Mouse (Mus musculus): Measurements from ENCODE around the gene Lsm14b. TPM values are rescaled to one million over a fixed set of nuclear protein-coding genes. Genes with fewer than 3 reads are reported as not detected.

The Lsm14b gene
- polyA plus RNA-seq, 1 experiment from 2014 or later: 5.5 TPM

DNA sequence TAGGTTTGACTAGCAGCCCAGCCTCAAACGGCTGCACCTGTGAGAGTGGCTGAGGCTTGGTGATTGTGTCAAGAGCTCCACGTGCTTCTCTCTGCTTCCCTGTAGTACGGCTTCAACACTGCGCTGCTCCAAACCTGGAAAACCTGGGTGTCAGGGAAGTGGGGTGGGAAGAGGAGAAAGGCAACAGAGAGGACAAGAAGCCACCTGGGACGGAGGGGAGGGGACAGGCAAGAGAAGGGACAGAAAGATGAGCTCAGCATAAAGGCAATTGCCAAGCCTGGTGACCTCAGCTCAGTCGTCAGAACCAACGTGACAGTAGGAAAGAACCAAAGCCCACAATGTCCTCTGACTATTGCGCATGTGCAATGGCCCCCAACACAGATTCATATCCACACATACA is 3.9 kb upstream of the Lsm14b start:
- H3K27me3 ChIP-seq (replicated peaks): peaks cover 15% of the 10 kb centered on the region

DNA sequence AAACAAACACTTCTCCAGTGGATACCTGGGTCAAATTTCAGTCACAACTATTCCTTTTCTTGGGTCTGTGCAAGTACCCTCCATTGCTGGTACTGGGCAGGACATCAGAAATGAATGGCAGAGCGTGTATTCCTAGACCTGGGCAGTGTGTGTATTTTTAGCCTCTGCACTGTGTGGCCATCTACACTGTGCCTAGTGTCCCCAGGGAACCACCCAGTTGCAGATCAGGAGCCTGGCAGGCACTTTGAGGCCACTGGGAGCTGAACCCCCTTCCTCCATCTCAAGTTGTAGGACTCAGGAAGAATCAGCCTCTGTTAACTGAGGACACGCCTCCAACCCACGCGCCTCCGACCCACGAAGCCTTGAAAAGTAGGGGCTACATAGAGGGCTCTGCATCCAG is 2.0 kb upstream of the Lsm14b start:
- ATAC-seq: no peak
- no peaks in the 10 kb centered on the region for H3K9me3 ChIP-seq
- H3K9ac ChIP-seq: no peak overlapping the region
- no peak overlapping the region for H3K27ac ChIP-seq
- H3K27me3 ChIP-seq (replicated peaks): peaks cover 15% of the 10 kb centered on the region
- WGBS: 64% methylated on average over 6 of the region's 6 CpGs
- H3K4me1 ChIP-seq (replicated peaks): peaks cover 31% of the 10 kb centered on the region
- H3K4me2 ChIP-seq (replicated peaks): no peak overlapping the region
- H3K36me3 ChIP-seq: no peaks in the 10 kb centered on the region
- no peak overlapping the region for H3K4me3 ChIP-seq (replicated peaks)

More for the DNA sequence above, 3.9 kb upstream of the Lsm14b start:
- peaks cover 22% of the 10 kb centered on the region for H3K4me1 ChIP-seq (replicated peaks)
- H3K36me3 ChIP-seq: no peaks in the 10 kb centered on the region
- H3K27ac ChIP-seq: no peak overlapping the region
- no peak for ATAC-seq
- H3K4me2 ChIP-seq (replicated peaks): no peak overlapping the region
- no peak overlapping the region for H3K4me3 ChIP-seq (replicated peaks)
- H3K9ac ChIP-seq: no peak overlapping the region
- no peaks in the 10 kb centered on the region for H3K9me3 ChIP-seq
- WGBS: 82% methylated on average over 8 of the region's 8 CpGs

DNA sequence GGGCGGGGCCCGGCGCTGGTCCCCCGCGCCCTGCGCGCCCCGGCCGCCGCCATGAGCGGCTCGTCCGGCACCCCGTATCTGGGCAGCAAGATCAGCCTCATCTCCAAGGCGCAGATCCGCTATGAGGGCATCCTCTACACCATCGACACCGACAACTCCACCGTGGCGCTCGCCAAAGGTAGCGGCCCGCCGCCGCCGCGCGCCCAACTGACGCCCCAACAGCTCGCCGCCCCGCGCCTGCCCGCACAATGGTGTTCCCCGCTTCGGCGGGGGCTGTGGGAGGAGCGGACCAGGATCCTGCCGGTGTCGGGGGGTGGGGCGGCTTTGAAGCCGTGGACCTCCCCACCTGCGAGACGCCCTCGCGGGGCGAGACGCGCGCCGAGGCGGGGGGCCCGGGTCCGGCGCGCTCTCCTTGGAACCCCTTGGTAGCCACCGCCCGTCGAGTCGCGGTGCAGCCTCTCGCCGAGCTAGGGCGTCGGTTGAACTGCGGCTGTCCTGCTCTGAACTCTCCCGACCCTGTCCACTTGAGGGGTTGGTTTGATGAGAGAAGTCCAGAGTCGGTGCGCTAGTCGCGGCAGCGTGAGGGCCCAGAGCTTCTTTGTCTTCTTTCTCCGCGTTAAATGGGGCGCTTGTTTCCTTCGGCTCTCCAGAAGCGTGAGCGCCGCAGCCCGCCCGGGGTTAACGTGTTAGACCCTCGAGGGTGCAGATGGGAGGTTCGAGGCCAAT is 511 bp downstream of the Lsm14b start:
- Histone ChIP-seq H3K4me2 (replicated peaks) (peak overlapping the region; percentile 95), H3K9me3 (no peaks in the 10 kb centered on the region), H3K36me3 (peaks cover 19% of the 10 kb centered on the region; the same call in 1 of the 2 replicates), H3K27ac (peak overlapping the region; percentile 93), H3K9ac (peak overlapping the region; percentile 80), H3K4me1 (replicated peaks) (peaks cover 25% of the 10 kb centered on the region), H3K4me3 (replicated peaks) (peak overlapping the region; percentile 94), H3K27me3 (replicated peaks) (peaks cover 15% of the 10 kb centered on the region)
- under 1% methylated on average over 84 of the region's 84 CpGs for WGBS
- ATAC-seq: peak; percentile 35

DNA sequence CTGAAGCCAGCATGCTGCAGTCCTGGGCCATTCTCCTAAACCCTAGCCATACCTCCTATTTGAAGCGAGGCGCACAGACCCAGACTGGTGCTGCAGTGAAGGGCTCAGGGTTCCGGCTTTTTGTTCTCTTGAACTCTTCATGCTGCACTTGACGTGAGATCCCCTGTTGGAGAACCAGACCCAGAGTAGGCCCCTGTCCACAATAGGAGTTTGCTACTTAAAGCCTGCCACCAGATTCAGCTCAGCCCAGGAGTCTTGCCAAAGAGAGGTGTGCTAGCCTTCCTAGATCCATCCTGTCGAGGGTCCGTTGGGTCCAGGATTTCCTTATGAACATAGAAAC is 1.0 kb downstream of the Lsm14b start:
- H3K4me2 ChIP-seq (replicated peaks): peak overlapping the region; percentile 95
- peak overlapping the region; percentile 80 for H3K9ac ChIP-seq
- H3K27ac ChIP-seq: peak overlapping the region; percentile 93; the same call in 1 of the 2 replicates
- ATAC-seq: no peak
- H3K27me3 ChIP-seq (replicated peaks): peaks cover 15% of the 10 kb centered on the region
- H3K36me3 ChIP-seq: peaks cover 22% of the 10 kb centered on the region; the same call in 1 of the 2 replicates
- peaks cover 23% of the 10 kb centered on the region for H3K4me1 ChIP-seq (replicated peaks)
- 8% methylated on average over 6 of the region's 6 CpGs for WGBS
- no peaks in the 10 kb centered on the region for H3K9me3 ChIP-seq
- H3K4me3 ChIP-seq (replicated peaks): peak overlapping the region; percentile 94

DNA sequence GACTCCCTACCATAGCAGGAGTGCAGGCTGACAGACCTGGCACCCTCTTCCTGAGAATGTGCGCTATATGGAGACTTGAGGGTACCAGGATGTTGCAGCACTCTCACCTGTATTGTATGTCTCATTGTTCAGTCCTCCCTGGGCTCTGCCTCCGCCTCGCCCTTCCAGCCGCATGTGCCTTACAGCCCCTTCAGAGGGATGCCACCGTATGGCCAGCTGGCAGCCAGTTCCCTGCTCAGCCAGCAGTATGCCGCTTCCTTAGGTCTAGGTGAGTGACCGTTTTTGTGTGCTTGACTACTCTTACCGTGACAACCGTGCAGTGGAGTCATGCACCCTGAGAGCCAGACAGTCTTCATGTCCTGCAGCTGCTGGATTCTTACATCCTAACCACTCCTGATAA is 3.0 kb downstream of the Lsm14b start:
- Histone ChIP-seq H3K36me3 (peaks cover 31% of the 10 kb centered on the region), H3K4me2 (replicated peaks) (peak overlapping the region; percentile 95; the same call in 1 of the 2 replicates), H3K9me3 (no peaks in the 10 kb centered on the region), H3K4me1 (replicated peaks) (peaks cover 23% of the 10 kb centered on the region), H3K9ac (no peak overlapping the region), H3K4me3 (replicated peaks) (no peak overlapping the region), H3K27ac (no peak overlapping the region), H3K27me3 (replicated peaks) (peaks cover 8% of the 10 kb centered on the region; the same call in 1 of the 2 replicates)
- no peak for ATAC-seq
- 72% methylated on average over 9 of the region's 9 CpGs for WGBS

DNA sequence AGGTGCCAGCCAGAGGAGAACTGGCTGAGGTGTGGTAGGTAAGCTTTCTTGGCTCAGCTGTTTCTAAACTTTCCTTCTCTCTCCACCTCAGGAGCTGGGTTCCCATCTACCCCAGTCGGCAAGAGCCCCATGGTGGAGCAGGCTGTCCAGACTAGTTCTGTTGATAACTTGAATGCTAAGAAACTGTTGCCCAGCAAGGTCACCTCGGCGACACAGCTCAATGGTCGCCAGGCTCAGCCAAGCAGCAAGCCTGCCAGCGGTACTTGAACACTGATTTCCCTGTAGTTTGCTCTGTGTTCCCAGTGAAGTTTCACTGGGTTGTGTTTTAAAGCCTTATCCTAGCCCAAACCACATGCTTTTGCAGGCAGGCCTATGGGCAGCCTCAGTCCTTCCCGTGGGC is 6.5 kb downstream of the Lsm14b start:
- Histone ChIP-seq H3K27me3 (replicated peaks) (no peaks in the 10 kb centered on the region), H3K4me1 (replicated peaks) (peaks cover 18% of the 10 kb centered on the region), H3K9ac (no peak overlapping the region), H3K4me2 (replicated peaks) (no peak overlapping the region), H3K4me3 (replicated peaks) (no peak overlapping the region), H3K27ac (no peak overlapping the region), H3K36me3 (peaks cover 52% of the 10 kb centered on the region), H3K9me3 (no peaks in the 10 kb centered on the region)
- ATAC-seq: no peak
- 84% methylated on average over 6 of the region's 6 CpGs for WGBS

DNA sequence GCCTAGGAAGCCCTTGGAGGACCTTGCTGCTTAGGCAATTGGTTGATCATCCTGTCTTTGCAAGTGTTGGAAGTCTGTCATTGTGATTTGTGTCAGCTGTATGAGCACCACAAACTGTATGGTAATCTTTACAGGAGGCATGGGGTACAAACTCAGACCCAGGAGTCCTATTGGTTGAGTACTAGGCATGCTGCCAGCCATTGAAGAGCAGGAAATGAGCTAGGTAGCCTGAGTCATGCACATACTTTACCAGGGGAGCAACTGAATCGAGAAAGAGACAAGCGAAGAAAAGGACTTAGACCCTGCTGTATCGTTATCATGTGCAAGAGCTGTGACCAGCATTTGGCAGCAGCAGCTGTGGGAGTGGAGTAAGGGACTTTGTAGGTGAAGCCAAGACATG is 8.1 kb downstream of the Lsm14b start:
- Histone ChIP-seq H3K4me3 (replicated peaks) (no peak overlapping the region), H3K27ac (no peak overlapping the region), H3K4me1 (replicated peaks) (peaks cover 2% of the 10 kb centered on the region; the same call in 1 of the 2 replicates), H3K27me3 (replicated peaks) (no peaks in the 10 kb centered on the region), H3K9me3 (no peaks in the 10 kb centered on the region), H3K9ac (no peak overlapping the region), H3K36me3 (peaks cover 66% of the 10 kb centered on the region), H3K4me2 (replicated peaks) (no peak overlapping the region)
- 67% methylated on average over 3 of the region's 3 CpGs for WGBS
- no peak for ATAC-seq

DNA sequence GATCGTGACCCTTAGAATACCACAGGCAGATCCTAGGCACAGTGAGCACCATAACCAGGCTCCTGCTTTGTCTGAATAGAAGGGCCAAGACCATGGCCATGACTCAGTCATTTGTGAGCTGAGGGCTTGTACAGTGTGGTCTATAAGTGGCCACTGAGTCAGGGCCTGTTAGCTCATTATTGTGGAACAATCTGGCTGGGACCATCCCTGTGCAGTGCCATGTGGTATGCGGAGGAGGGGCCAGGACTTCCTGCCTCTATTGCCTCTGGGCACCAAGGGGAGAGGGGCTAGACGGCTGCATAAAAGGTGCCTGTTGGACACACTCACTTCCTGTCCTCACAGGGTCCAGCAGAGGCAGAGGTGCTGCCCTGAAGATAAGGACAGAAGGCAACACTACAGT is 9.2 kb downstream of the Lsm14b start:
- no peaks in the 10 kb centered on the region for H3K4me1 ChIP-seq (replicated peaks)
- H3K27ac ChIP-seq: no peak overlapping the region
- no peaks in the 10 kb centered on the region for H3K9me3 ChIP-seq
- H3K4me2 ChIP-seq (replicated peaks): no peak overlapping the region
- ATAC-seq: 0 out of 2 replicates have a peak, but pooled peaks have one; percentile 16
- H3K4me3 ChIP-seq (replicated peaks): no peak overlapping the region
- no peak overlapping the region for H3K9ac ChIP-seq
- peaks cover 66% of the 10 kb centered on the region for H3K36me3 ChIP-seq
- 65% methylated on average over 3 of the region's 3 CpGs for WGBS
- no peaks in the 10 kb centered on the region for H3K27me3 ChIP-seq (replicated peaks)

DNA sequence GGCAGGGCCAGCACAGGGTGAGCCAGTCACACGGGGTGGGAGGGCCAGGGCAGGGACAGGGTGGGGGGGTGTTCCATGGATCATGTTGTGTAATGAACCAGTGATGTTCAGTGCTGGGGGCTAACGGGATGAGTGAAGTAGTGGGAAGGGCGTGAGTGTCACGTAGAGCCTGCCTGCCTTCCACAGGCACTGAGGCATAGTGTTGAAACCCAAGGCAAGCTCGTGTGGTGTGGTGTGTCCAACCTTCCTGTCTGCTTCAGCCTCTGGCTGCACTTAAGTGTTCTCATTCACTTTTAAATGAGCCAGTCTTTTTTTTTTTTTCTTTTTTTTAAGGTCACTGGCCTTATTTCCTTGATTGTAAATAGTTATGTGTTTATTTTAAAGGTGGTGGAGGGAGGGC is 10.0 kb downstream of the Lsm14b start:
- 60% methylated on average over 5 of the region's 5 CpGs for WGBS
- H3K36me3 ChIP-seq: peaks cover 60% of the 10 kb centered on the region
- H3K27ac ChIP-seq: no peak overlapping the region
- H3K9ac ChIP-seq: no peak overlapping the region
- H3K27me3 ChIP-seq (replicated peaks): no peaks in the 10 kb centered on the region
- H3K4me1 ChIP-seq (replicated peaks): no peaks in the 10 kb centered on the region
- H3K4me2 ChIP-seq (replicated peaks): no peak overlapping the region
- no peaks in the 10 kb centered on the region for H3K9me3 ChIP-seq
- no peak overlapping the region for H3K4me3 ChIP-seq (replicated peaks)
- ATAC-seq: no peak

DNA sequence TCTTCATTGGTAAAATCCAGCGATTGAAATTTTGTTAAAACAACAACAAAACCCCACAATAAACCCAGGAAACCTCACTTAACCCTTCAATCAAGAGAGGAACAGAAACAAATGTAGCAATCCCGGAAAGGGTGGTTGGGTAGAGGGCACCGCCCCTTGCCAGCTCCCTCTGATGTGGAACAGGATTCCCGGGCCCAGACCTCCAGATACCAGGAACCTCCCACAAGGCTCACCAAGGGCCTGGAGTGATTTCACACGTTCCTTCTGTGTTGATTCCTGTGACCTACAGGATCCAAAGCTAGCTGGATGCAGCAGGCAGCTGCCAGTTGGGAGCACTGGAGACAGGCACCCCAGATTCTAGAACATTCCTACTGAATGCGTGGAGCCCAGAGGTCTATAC is 15.6 kb downstream of the Lsm14b start:
- H3K9me3 ChIP-seq: no peaks in the 10 kb centered on the region
- peaks cover 19% of the 10 kb centered on the region for H3K4me1 ChIP-seq (replicated peaks)
- peak overlapping the region; percentile 94 for H3K4me2 ChIP-seq (replicated peaks)
- peak overlapping the region; percentile 1; the same call in 1 of the 2 replicates for H3K9ac ChIP-seq
- peak overlapping the region; percentile 99 for H3K4me3 ChIP-seq (replicated peaks)
- peaks cover 31% of the 10 kb centered on the region for H3K36me3 ChIP-seq
- H3K27ac ChIP-seq: no peak overlapping the region
- no peak for ATAC-seq
- H3K27me3 ChIP-seq (replicated peaks): no peaks in the 10 kb centered on the region
- WGBS: 40% methylated on average over 6 of the region's 6 CpGs

DNA sequence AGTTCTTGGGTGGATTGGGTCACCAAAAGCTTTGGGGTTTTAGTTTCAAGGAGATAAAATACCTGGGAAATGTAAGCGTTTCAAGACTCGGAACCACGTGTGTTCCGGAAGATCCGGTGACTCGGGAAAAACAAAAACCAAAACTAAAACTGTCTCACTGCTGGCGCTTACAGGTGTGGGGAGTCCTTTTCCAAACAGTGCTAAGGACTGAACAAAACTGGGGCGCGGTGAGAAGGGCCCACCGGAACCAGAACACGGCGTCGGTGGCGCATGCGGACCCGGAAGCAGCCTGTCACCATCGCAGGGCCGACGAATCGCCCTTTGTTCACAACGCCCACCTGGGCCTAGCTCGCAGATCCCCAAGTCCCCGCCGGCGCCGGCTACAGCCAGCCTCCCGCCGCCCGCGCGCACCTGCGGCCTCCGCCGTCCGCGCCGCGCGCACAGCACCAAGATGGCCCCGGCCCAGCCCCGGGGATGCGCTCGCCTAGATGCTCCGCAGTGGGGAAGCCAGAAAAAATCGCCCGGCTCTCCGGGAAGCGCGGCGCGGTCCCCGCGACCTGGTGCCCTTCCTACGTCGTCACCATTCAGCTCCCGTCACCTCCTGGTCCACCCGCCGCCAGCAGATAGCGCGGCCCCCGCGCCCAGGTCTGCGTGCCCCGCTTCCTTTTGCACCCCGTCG is 16.9 kb downstream of the Lsm14b start:
- peak; percentile 67 for ATAC-seq
- peak overlapping the region; percentile 94 for H3K4me2 ChIP-seq (replicated peaks)
- H3K9me3 ChIP-seq: no peaks in the 10 kb centered on the region
- H3K36me3 ChIP-seq: peaks cover 22% of the 10 kb centered on the region
- H3K4me1 ChIP-seq (replicated peaks): peaks cover 19% of the 10 kb centered on the region
- WGBS: under 1% methylated on average over 66 of the region's 66 CpGs
- H3K4me3 ChIP-seq (replicated peaks): peak overlapping the region; percentile 99
- H3K27ac ChIP-seq: peak overlapping the region; percentile 90
- no peaks in the 10 kb centered on the region for H3K27me3 ChIP-seq (replicated peaks)
- H3K9ac ChIP-seq: peak overlapping the region; percentile 89

DNA sequence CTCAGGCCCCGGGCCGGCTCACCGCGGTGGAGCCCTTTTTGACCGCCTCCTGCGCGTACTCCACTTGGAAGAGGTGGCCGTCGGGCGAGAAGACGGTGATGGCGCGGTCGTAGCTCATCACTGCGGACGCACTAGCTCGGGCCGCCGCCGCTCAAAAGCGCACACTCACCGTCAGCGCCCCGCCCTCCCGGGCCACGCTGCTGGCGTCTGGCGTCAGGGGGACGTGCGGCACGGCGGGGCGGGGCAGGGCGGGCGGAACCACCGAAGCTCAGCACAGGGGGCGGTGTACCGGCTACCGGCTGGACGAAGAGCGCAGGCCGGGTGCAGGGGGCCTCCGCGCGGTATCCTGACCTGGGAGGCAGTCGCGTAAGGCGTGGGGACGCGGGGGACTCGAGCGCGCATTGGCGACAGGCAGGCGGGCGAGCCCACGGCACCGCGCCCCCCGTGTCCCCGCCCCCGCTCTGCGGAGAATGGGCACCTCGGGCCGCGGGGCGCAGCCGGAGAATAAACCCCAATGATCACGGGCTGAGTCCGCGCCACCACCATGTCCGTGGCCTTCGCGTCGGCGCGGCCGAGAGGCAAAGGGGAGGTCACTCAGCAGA is 17.6 kb downstream of the Lsm14b start, which contains the start of the genes Psma7 and Ss18l1:
Gene Psma7, minus strand, starts transcription at position 178 of the 602 bp plus-strand sequence.
Gene Ss18l1, plus strand, starts transcription at position 254 of the 602 bp plus-strand sequence.
- under 1% methylated on average over 77 of the region's 78 CpGs for WGBS
- H3K36me3 ChIP-seq: peaks cover 16% of the 10 kb centered on the region
- peak within 1 kb of the TSS; percentile 89 for H3K9ac ChIP-seq
- peaks cover 19% of the 10 kb centered on the region for H3K4me1 ChIP-seq (replicated peaks)
- no peaks in the 10 kb centered on the region for H3K9me3 ChIP-seq
- peak within 1 kb of the TSS; percentile 90 for H3K27ac ChIP-seq
- ATAC-seq: peak; percentile 97
- peak within 1 kb of the TSS; percentile 99 for H3K4me3 ChIP-seq (replicated peaks)
- peak within 1 kb of the TSS; percentile 94 for H3K4me2 ChIP-seq (replicated peaks)
- H3K27me3 ChIP-seq (replicated peaks): no peaks in the 10 kb centered on the region
